In genomic region chr7:97081242-97081958, GRCm38 (mm10) we compare ENCODE assay signal across 8 mouse cellular contexts. TPM values are rescaled to one million over a fixed set of nuclear protein-coding genes. Genes with fewer than 3 reads are reported as not detected.
A peak's percentile ranks its signal among the peaks of the same experiment; 100 is the strongest.
DNase-seq lines count a peak whose midpoint lies in the region; ATAC-seq and TF ChIP-seq lines count a peak whose summit lies in the region.

Gene Gab2 (plus strand): TSS chr7:97081586.

- H3K27me3 ChIP-seq in forebrain, embryonic 14.5 days (replicated peaks; ENCODE audit: control insufficient read depth, insufficient read depth, low read length), result no peaks in the 10 kb centered on the region
- no peaks in the 10 kb centered on the region for H3K27me3 ChIP-seq in lung, embryonic 14.5 days (ENCODE audit: insufficient read depth, low read length)
- peaks cover 8% of the 10 kb centered on the region for H3K27me3 ChIP-seq in thymus, adult 2 months (ENCODE audit: control insufficient read depth, insufficient read depth, low read length)

- peak within 1 kb of the TSS; percentile 80 for H3K4me2 ChIP-seq in forebrain, embryonic 14.5 days (ENCODE audit: low read length)
- peak within 1 kb of the TSS; percentile 78 for H3K4me2 ChIP-seq in lung, embryonic 14.5 days

- intact Hi-C loops in heart, postnatal 10 days (cut with DNase I), result loop anchor here (10.0 kb wide), 1 partner anchor 93 kb away; no protein-coding TSS in a partner anchor

- no peaks in the 10 kb centered on the region for H3K9me3 ChIP-seq in forebrain, embryonic 14.5 days (replicated peaks; ENCODE audit: control insufficient read depth, low read length)
- H3K9me3 ChIP-seq in lung, embryonic 14.5 days (ENCODE audit: low read depth, low read length), result no peaks in the 10 kb centered on the region

- TF ChIP-seq CTCF in lung, embryonic 14.5 days (IDR thresholded peaks at IDR 0.05; ENCODE audit: low read depth), result no peak
- TF ChIP-seq CTCF in thymus, adult 2 months (IDR thresholded peaks at IDR 0.05; ENCODE audit: borderline replicate concordance, control insufficient read depth, extremely low read depth, insufficient read depth, low read length, poor library complexity), result no peak

- ATAC-seq in forebrain, embryonic 14.5 days, result peak; percentile 85
- ATAC-seq in lung, embryonic 14.5 days (ENCODE audit: insufficient read depth), result peak; percentile 87
- ATAC-seq in neutrophil, adult 5-6 weeks (ENCODE audit: extremely low read depth, insufficient number of reproducible peaks, low FRiP score, poor library complexity, severe bottlenecking), result peak; percentile 22; the same call in 1 of the 2 replicates

- no peak for TF ChIP-seq POLR2A in thymus, adult 2 months (IDR thresholded peaks at IDR 0.05; ENCODE audit: control insufficient read depth, extremely low read depth, insufficient read depth, low read length, poor library complexity)

- under 1% methylated on average over 51 of the region's 83 CpGs for WGBS in forebrain, embryonic 14.5 days
- WGBS in lung, embryonic 14.5 days, result 1% methylated on average over 53 of the region's 83 CpGs
- 1% methylated on average over 59 of the region's 83 CpGs for WGBS in thymus, adult 2 months

- peak within 1 kb of the TSS; percentile 98 for H3K4me3 ChIP-seq in forebrain, embryonic 14.5 days (ENCODE audit: low read depth, low read length)
- H3K4me3 ChIP-seq in lung, embryonic 14.5 days (ENCODE audit: low read depth, low read length), result peak within 1 kb of the TSS; percentile 94
- peak within 1 kb of the TSS; percentile 73 for H3K4me3 ChIP-seq in thymus, adult 2 months (ENCODE audit: control insufficient read depth, insufficient read depth, low read length)

- peak within 1 kb of the TSS; percentile 77 for H3K27ac ChIP-seq in forebrain, embryonic 14.5 days (ENCODE audit: low read depth, low read length)
- peak within 1 kb of the TSS; percentile 94 for H3K27ac ChIP-seq in lung, embryonic 14.5 days (ENCODE audit: low read depth)
- no peak within 1 kb of the TSS for H3K27ac ChIP-seq in thymus, adult 2 months (ENCODE audit: control insufficient read depth, insufficient read depth, low read length)

- peak within 1 kb of the TSS; percentile 93 for H3K9ac ChIP-seq in forebrain, embryonic 14.5 days (ENCODE audit: low read length)
- H3K9ac ChIP-seq in lung, embryonic 14.5 days, result peak within 1 kb of the TSS; percentile 95

- H3K4me1 ChIP-seq in forebrain, embryonic 14.5 days (ENCODE audit: control insufficient read depth, insufficient read depth, low read length), result peaks cover 8% of the 10 kb centered on the region
- H3K4me1 ChIP-seq in lung, embryonic 14.5 days (ENCODE audit: insufficient read depth), result 0 out of 2 replicates have a peak, but pooled peaks cover 5% of the 10 kb centered on the region
- H3K4me1 ChIP-seq in thymus, adult 2 months (replicated peaks; ENCODE audit: control insufficient read depth, insufficient read depth, low read length), result peaks cover 14% of the 10 kb centered on the region

- peak; percentile 25 for DNase-seq in ES-CJ7 (ENCODE audit: low read depth, low spot score)
- peak; percentile 31 for DNase-seq in cerebellum, adult 11 months
- DNase-seq in forebrain, embryonic 14.5 days (ENCODE audit: low spot score), result peak; percentile 73
- peak; percentile 81 to 82 for DNase-seq in heart, postnatal 10 days
- DNase-seq in layer of hippocampus, adult 18-20 months (ENCODE audit: low spot score in 2 of 2), result peak; percentile 41 to 55
- peak; percentile 85 for DNase-seq in lung, embryonic 14.5 days
- DNase-seq in thymus, adult 2 months, result peak; percentile 48

- no peaks in the 10 kb centered on the region for H3K36me3 ChIP-seq in forebrain, embryonic 14.5 days (ENCODE audit: control insufficient read depth, insufficient read depth, low read length)
- H3K36me3 ChIP-seq in lung, embryonic 14.5 days (ENCODE audit: insufficient read depth), result no peaks in the 10 kb centered on the region
- H3K36me3 ChIP-seq in thymus, adult 2 months (ENCODE audit: control insufficient read depth, insufficient read depth, low read length), result no peaks in the 10 kb centered on the region

RNA-seq across cellular contexts. Expression of gene Gab2, which starts in this region (rescaled TPM):
- 10.1 and 13.1 TPM in 2 replicates for polyA plus RNA-seq in forebrain, embryonic 14.5 days (2014; fragmentation: Nextera tagmentation; extraction: Ambion mirVana)
- total RNA-seq in heart, postnatal 10 days (2021), result 10 to 100 TPM; 23.9 to 27.8 TPM
- 10 to 100 TPM; 12.5 to 13.5 TPM for total RNA-seq in layer of hippocampus, adult 18-20 months (2021)
- 8.4 and 9.3 TPM in 2 replicates for polyA plus RNA-seq in lung, embryonic 14.5 days (2014; fragmentation: Nextera tagmentation; extraction: Ambion mirVana)
- total RNA-seq in neutrophil, adult 5-6 weeks (2017), result 32.5 and 36.3 TPM in 2 replicates
- 5.7 and 6.2 TPM in 2 replicates for polyA plus RNA-seq in thymus, adult 2 months (2012; rRNA removed)

Comparison
In these comparisons a context has a peak if more than half of its experiments do, and no peak if none do; other contexts are left out.
1. DNase-seq: peak in every context shown above with its lines; median percentile 85 in lung, embryonic 14.5 days; 82 in heart, postnatal 10 days; 73 in forebrain, embryonic 14.5 days; 48 in layer of hippocampus, adult 18-20 months; 48 in thymus, adult 2 months; 31 in cerebellum, adult 11 months; 25 in ES-CJ7.
2. ATAC-seq: peak in every context shown above with its lines; median percentile 87 in lung, embryonic 14.5 days; 85 in forebrain, embryonic 14.5 days; 22 in neutrophil, adult 5-6 weeks.